Mouse (Mus musculus): ENCODE measurements around the gene D1Ertd622e. TPM values are rescaled to one million over a fixed set of nuclear protein-coding genes. Genes with fewer than 3 reads are reported as not detected.

The D1Ertd622e gene
- polyA plus RNA-seq, 1 experiment from 2014 or later = 13.6 TPM

- Histone ChIP-seq H3K9me3 (no peaks in the 10 kb centered on the region), H3K9ac (no peak overlapping the region), H3K27ac (no peak overlapping the region), H3K27me3 (no peaks in the 10 kb centered on the region), H3K36me3 (no peaks in the 10 kb centered on the region), H3K4me2 (replicated peaks) (no peak overlapping the region), H3K4me3 (no peak overlapping the region), H3K4me1 (no peaks in the 10 kb centered on the region)
- 79% methylated on average over 9 of the region's 9 CpGs for WGBS
- ATAC-seq (ENCODE audit: low FRiP score, low read depth) = no peak
These were observed 91.1 kb downstream of the D1Ertd622e start for GRCm38 (mm10) chr1:97570814-97571213.

GRCm38 (mm10) chr1:97567956-97568355 is 93.9 kb downstream of the D1Ertd622e start:
- 87% methylated on average over 4 of the region's 4 CpGs for WGBS
- H3K9me3 ChIP-seq = no peaks in the 10 kb centered on the region

GRCm38 (mm10) chr1:97564641-97565040 is 97.2 kb downstream of the D1Ertd622e start:
- no peaks in the 10 kb centered on the region for H3K36me3 ChIP-seq
- H3K4me2 ChIP-seq (replicated peaks) = no peak overlapping the region
- H3K27ac ChIP-seq = no peak overlapping the region
- no peaks in the 10 kb centered on the region for H3K9me3 ChIP-seq
- 90% methylated on average over 1 of the region's 1 CpGs for WGBS
- H3K27me3 ChIP-seq = no peaks in the 10 kb centered on the region
- H3K4me3 ChIP-seq = no peak overlapping the region
- H3K9ac ChIP-seq = no peak overlapping the region
- H3K4me1 ChIP-seq = no peaks in the 10 kb centered on the region
- ATAC-seq (ENCODE audit: low FRiP score, low read depth) = no peak

More at GRCm38 (mm10) chr1:97567956-97568355, 93.9 kb downstream of the D1Ertd622e start:
- no peak for ATAC-seq (ENCODE audit: low FRiP score, low read depth)
- Histone ChIP-seq H3K4me3 (no peak overlapping the region), H3K4me1 (no peaks in the 10 kb centered on the region), H3K27ac (no peak overlapping the region), H3K36me3 (no peaks in the 10 kb centered on the region), H3K9ac (no peak overlapping the region), H3K27me3 (no peaks in the 10 kb centered on the region), H3K4me2 (replicated peaks) (no peak overlapping the region)

- H3K4me2 ChIP-seq (replicated peaks) = no peak overlapping the region
- no peak overlapping the region for H3K27ac ChIP-seq
- no peak for ATAC-seq (ENCODE audit: low FRiP score, low read depth)
- no peaks in the 10 kb centered on the region for H3K9me3 ChIP-seq
- no peak overlapping the region for H3K4me3 ChIP-seq
- H3K4me1 ChIP-seq = no peaks in the 10 kb centered on the region
- H3K36me3 ChIP-seq = no peaks in the 10 kb centered on the region
- WGBS = 87% methylated on average over 3 of the region's 3 CpGs
- no peaks in the 10 kb centered on the region for H3K27me3 ChIP-seq
- no peak overlapping the region for H3K9ac ChIP-seq
These were observed 99.0 kb downstream of the D1Ertd622e start for GRCm38 (mm10) chr1:97562867-97563266.

Other genes starting within 250 kb of the D1Ertd622e start
- gene Gin1, start 108.1 kb upstream of the D1Ertd622e start, polyA plus RNA-seq (2015; fragmentation: Nextera tagmentation; extraction: Ambion mirVana) = 18.7 TPM in 2 replicates
- 34.0 and 34.2 TPM in 2 replicates for gene Ppip5k2, start 108.3 kb upstream of the D1Ertd622e start, polyA plus RNA-seq (2015; fragmentation: Nextera tagmentation; extraction: Ambion mirVana)